Mouse (Mus musculus): ENCODE data around the gene Scamp2. TPM values are rescaled to one million over a fixed set of nuclear protein-coding genes. Genes with fewer than 3 reads are reported as not detected.
A peak's percentile ranks its signal among the peaks of the same experiment; 100 is the strongest.

Gene Scamp2
- total and polyA plus RNA-seq, 3 experiments = 25.7 to 43.9 (median 26.7) TPM

GRCm38 (mm10) chr9:57558625-57559024, 2.1 kb upstream of the Scamp2 start:
- Histone ChIP-seq H3K36me3 (ENCODE audit: control insufficient read depth, insufficient read depth, low read length) (peaks cover 2% of the 10 kb centered on the region), H3K4me1 (ENCODE audit: control insufficient read depth, insufficient read depth, low read length) (peaks cover 12% of the 10 kb centered on the region), H3K27ac (no peak overlapping the region), H3K9ac (ENCODE audit: low read depth, low read length) (no peak overlapping the region), H3K79me2 (replicated peaks; ENCODE audit: control insufficient read depth, insufficient read depth, low read length) (no peaks in the 10 kb centered on the region), H3K27me3 (ENCODE audit: control insufficient read depth, insufficient read depth, low read length) (no peaks in the 10 kb centered on the region), H3K4me3 (no peak overlapping the region)
- WGBS = 76% methylated on average over 4 of the region's 4 CpGs
- DNase-seq = no peak
- TF ChIP-seq CTCF (IDR thresholded peaks at IDR 0.05) = no peak
- no peak for TF ChIP-seq POLR2A (IDR thresholded peaks at IDR 0.05; ENCODE audit: insufficient read depth, low read depth, low read length)
- TF ChIP-seq EP300 (IDR thresholded peaks at IDR 0.05; ENCODE audit: insufficient read depth, low read depth, low read length) = no peak
- intact Hi-C loops (cut with DNase I) = no loop called here

DNA sequence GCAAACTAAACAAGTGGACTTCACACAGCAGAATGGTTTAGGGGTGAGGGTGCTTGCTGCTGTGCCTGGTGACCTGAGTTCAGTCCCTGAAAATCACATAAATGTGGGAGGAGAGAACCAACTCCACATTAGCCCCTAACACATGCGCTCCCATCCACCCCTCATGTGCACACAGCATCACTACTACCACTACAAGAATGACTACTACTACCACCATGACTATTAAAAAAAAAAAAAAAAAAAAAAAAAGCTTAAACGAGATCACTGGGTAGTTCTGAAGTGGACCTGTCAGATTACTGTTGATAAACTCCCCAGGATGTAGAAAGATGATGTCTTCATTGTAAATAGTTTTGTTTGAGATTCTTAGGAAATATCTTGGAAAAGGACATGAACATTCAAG, 1.2 kb upstream of the Scamp2 start:
- Histone ChIP-seq H3K4me1 (ENCODE audit: control insufficient read depth, insufficient read depth, low read length) (peaks cover 12% of the 10 kb centered on the region), H3K27me3 (ENCODE audit: control insufficient read depth, insufficient read depth, low read length) (no peaks in the 10 kb centered on the region), H3K9ac (ENCODE audit: low read depth, low read length) (no peak overlapping the region), H3K36me3 (ENCODE audit: control insufficient read depth, insufficient read depth, low read length) (peaks cover 2% of the 10 kb centered on the region), H3K4me3 (no peak overlapping the region), H3K27ac (no peak overlapping the region), H3K79me2 (replicated peaks; ENCODE audit: control insufficient read depth, insufficient read depth, low read length) (no peaks in the 10 kb centered on the region)
- DNase-seq = no peak
- WGBS = 67% methylated on average over 2 of the region's 2 CpGs
- no peak for TF ChIP-seq CTCF (IDR thresholded peaks at IDR 0.05)
- TF ChIP-seq EP300 (IDR thresholded peaks at IDR 0.05; ENCODE audit: insufficient read depth, low read depth, low read length) = no peak
- no peak for TF ChIP-seq POLR2A (IDR thresholded peaks at IDR 0.05; ENCODE audit: insufficient read depth, low read depth, low read length)
- intact Hi-C loops (cut with DNase I) = no loop called here

GRCm38 (mm10) chr9:57560263-57560662, 480 bp upstream of the Scamp2 start:
- peaks cover 2% of the 10 kb centered on the region for H3K36me3 ChIP-seq (ENCODE audit: control insufficient read depth, insufficient read depth, low read length)

DNA sequence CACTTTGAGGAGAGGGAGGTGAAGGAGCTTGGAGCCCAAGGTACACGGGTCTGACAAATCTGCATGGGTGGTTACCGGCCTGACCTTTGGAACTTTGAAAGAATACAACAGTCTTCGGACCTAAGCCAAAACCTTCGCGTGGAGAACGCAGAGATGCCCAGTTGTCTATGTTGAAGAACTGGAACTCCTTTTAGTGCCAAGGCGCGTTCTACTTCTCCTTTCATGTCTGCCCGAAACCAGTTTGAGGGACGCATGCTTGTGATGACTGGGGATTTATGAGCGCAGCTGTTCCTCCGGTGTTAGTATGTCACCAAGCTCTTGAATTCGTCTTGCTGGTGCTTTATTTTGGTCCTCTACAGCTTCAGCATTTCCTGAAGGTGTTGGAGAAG, 962 bp downstream of the Scamp2 start:
- peak overlapping the region; percentile 94 for H3K4me3 ChIP-seq
- H3K27me3 ChIP-seq (ENCODE audit: control insufficient read depth, insufficient read depth, low read length) = no peaks in the 10 kb centered on the region
- 63% methylated on average over 13 of the region's 13 CpGs for WGBS
- H3K79me2 ChIP-seq (replicated peaks; ENCODE audit: control insufficient read depth, insufficient read depth, low read length) = no peaks in the 10 kb centered on the region
- H3K9ac ChIP-seq (ENCODE audit: low read depth, low read length) = no peak overlapping the region
- H3K27ac ChIP-seq = peak overlapping the region; percentile 94; the same call in 1 of the 2 replicates
- no peak for TF ChIP-seq POLR2A (IDR thresholded peaks at IDR 0.05; ENCODE audit: insufficient read depth, low read depth, low read length)
- no peak for TF ChIP-seq CTCF (IDR thresholded peaks at IDR 0.05)
- TF ChIP-seq EP300 (IDR thresholded peaks at IDR 0.05; ENCODE audit: insufficient read depth, low read depth, low read length) = no peak
- peak in 1 of 2 experiments; percentile 43 for DNase-seq
- intact Hi-C loops (cut with DNase I) = loop anchor here (2.0 to 5.0 kb wide), 2 partner anchors 23 to 119 kb away; partner anchors contain the start of gene Ppcdc
- peaks cover 19% of the 10 kb centered on the region for H3K4me1 ChIP-seq (ENCODE audit: control insufficient read depth, insufficient read depth, low read length)
- H3K36me3 ChIP-seq (ENCODE audit: control insufficient read depth, insufficient read depth, low read length) = peaks cover 2% of the 10 kb centered on the region

More at GRCm38 (mm10) chr9:57560263-57560662, 480 bp upstream of the Scamp2 start:
- no peaks in the 10 kb centered on the region for H3K79me2 ChIP-seq (replicated peaks; ENCODE audit: control insufficient read depth, insufficient read depth, low read length)
- H3K27ac ChIP-seq = peak overlapping the region; percentile 94
- DNase-seq = no peak
- no peak for TF ChIP-seq POLR2A (IDR thresholded peaks at IDR 0.05; ENCODE audit: insufficient read depth, low read depth, low read length)
- TF ChIP-seq EP300 (IDR thresholded peaks at IDR 0.05; ENCODE audit: insufficient read depth, low read depth, low read length) = no peak
- TF ChIP-seq CTCF (IDR thresholded peaks at IDR 0.05) = no peak
- H3K9ac ChIP-seq (ENCODE audit: low read depth, low read length) = no peak overlapping the region
- H3K4me1 ChIP-seq (ENCODE audit: control insufficient read depth, insufficient read depth, low read length) = peaks cover 12% of the 10 kb centered on the region
- peak overlapping the region; percentile 94 for H3K4me3 ChIP-seq
- intact Hi-C loops (cut with DNase I) = loop anchor here (2.0 to 5.0 kb wide), 2 partner anchors 21 to 118 kb away; partner anchors contain the start of gene Ppcdc
- 27% methylated on average over 7 of the region's 7 CpGs for whole genome bisulfite sequencing
- no peaks in the 10 kb centered on the region for H3K27me3 ChIP-seq (ENCODE audit: control insufficient read depth, insufficient read depth, low read length)

DNA sequence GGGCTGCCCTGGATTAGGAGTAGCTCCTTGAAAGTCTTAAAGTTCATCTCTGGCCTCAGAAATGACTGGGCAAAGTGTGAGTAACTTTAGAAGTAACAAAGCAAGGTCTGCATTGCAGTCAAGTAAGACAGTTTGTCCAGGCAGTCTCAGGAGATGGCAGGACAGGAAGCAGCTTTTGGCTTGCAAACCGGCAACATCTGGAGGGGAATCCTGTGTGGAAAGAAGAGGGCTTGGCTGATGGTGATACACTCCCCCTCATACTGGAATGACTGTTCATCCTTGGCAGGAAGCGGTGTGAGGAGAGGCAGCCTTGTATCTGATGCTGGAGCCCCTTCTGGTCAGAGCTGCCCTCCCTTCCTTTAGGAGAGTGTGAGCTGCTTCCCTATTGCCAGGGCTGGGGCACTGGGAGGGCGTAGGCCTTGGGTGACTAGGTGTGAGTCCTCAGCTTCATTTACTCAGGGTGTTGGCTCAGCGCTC, 2.2 kb downstream of the Scamp2 start:
- Histone ChIP-seq H3K36me3 (ENCODE audit: control insufficient read depth, insufficient read depth, low read length) (peaks cover 2% of the 10 kb centered on the region), H3K9ac (ENCODE audit: low read depth, low read length) (peak overlapping the region; percentile 2), H3K27me3 (ENCODE audit: control insufficient read depth, insufficient read depth, low read length) (no peaks in the 10 kb centered on the region), H3K4me1 (ENCODE audit: control insufficient read depth, insufficient read depth, low read length) (peaks cover 19% of the 10 kb centered on the region), H3K79me2 (replicated peaks; ENCODE audit: control insufficient read depth, insufficient read depth, low read length) (peaks cover 2% of the 10 kb centered on the region; the same call in 1 of the 2 replicates), H3K4me3 (no peak overlapping the region), H3K27ac (peak overlapping the region; percentile 59)
- peak; percentile 34; the same call in 1 of the 2 replicates for TF ChIP-seq POLR2A (IDR thresholded peaks at IDR 0.05; ENCODE audit: insufficient read depth, low read depth, low read length)
- peak; percentile 85 for TF ChIP-seq EP300 (IDR thresholded peaks at IDR 0.05; ENCODE audit: insufficient read depth, low read depth, low read length)
- no peak for TF ChIP-seq CTCF (IDR thresholded peaks at IDR 0.05)
- 21% methylated on average over 4 of the region's 4 CpGs for WGBS
- intact Hi-C loops (cut with DNase I) = loop anchor here (5.0 kb wide), 1 partner anchor 121 kb away; the partner anchor contains the start of gene Ppcdc
- peak; percentile 65 to 71 for DNase-seq

GRCm38 (mm10) chr9:57564609-57565008, 3.9 kb downstream of the Scamp2 start:
- intact Hi-C loops (cut with DNase I) = loop anchor here (5.0 kb wide), 1 partner anchor 122 kb away; the partner anchor contains the start of gene Ppcdc
- H3K79me2 ChIP-seq (replicated peaks; ENCODE audit: control insufficient read depth, insufficient read depth, low read length) = peaks cover 2% of the 10 kb centered on the region; the same call in 1 of the 2 replicates
- H3K9ac ChIP-seq (ENCODE audit: low read depth, low read length) = no peak overlapping the region
- H3K4me3 ChIP-seq = no peak overlapping the region
- no peaks in the 10 kb centered on the region for H3K27me3 ChIP-seq (ENCODE audit: control insufficient read depth, insufficient read depth, low read length)
- WGBS = 91% methylated on average over 6 of the region's 6 CpGs
- no peak overlapping the region for H3K27ac ChIP-seq
- TF ChIP-seq POLR2A (IDR thresholded peaks at IDR 0.05; ENCODE audit: insufficient read depth, low read depth, low read length) = no peak
- TF ChIP-seq CTCF (IDR thresholded peaks at IDR 0.05) = no peak
- no peak for TF ChIP-seq EP300 (IDR thresholded peaks at IDR 0.05; ENCODE audit: insufficient read depth, low read depth, low read length)
- peaks cover 2% of the 10 kb centered on the region for H3K36me3 ChIP-seq (ENCODE audit: control insufficient read depth, insufficient read depth, low read length)
- peaks cover 19% of the 10 kb centered on the region for H3K4me1 ChIP-seq (ENCODE audit: control insufficient read depth, insufficient read depth, low read length)
- DNase-seq = no peak

All from heart, adult 2 months (tissue).